Mouse (Mus musculus) urinary bladder, postnatal 10 days (tissue): ENCODE data around the gene Adam23.

ENCODE experiments used
- DNase-seq: peaks from one replicate; pipeline ENCODE4 v3.0.0; 2022; ENCODE audit warnings: low spot score

The Adam23 gene

DNA sequence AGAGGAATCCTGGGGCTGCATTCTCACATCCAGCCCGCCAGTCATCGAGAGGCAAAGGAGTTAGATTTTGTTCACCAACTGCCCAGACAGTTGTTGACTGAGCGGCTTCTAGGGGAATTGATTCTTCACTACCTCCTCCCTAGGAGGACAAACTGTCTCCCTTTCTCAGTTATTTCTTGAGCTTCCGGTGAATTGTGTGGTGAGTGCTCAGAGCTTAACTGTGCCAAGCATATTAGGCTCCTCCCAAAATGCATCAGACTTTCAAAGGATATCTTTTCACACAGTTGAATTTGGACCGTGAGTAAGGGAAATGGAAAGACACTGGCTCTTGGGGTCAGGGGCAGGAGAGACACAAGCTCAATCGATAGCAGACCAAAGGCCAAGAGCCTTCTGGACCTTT is 39.0 kb downstream of the Adam23 start:
- no peak for DNase-seq

DNA sequence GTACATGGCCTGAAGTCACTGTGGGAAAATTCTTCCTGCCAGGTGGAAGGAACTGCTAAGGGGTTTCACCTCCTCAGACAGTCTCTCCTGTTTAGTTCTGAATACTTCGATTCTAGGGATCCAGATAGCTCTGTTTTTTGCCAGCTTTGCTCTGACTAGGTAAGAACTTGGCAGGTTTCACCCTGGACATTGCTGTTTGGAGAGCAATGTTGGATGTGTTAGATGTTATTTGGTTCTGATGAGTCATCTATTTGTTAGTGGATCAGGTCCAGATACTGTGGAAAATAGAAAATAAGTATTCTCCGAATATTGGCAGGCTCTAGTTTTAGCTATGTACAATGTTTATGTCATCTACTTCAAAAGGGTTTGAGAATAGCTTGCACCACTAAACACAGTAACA is 41.0 kb downstream of the Adam23 start:
- no peak for DNase-seq

DNA sequence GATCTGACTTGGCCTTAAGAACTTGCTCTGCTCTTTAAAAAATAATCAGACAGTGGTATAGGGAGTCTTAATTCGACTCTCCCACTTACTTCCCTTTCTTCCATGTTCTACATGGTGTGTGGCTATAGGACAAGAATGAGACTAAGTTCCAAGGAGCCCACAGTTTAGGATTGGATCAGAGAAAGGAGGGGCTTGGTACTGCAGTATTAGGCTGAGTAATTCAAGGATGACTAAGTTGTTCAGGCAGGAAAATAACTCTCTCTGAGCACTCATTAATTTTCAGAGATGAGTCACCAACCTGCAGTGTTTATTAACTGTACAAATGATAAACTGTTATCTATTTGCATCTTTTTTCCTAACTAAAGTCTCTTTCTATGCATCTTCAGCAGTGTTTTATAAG is 45.3 kb downstream of the Adam23 start:
- DNase-seq = no peak

DNA sequence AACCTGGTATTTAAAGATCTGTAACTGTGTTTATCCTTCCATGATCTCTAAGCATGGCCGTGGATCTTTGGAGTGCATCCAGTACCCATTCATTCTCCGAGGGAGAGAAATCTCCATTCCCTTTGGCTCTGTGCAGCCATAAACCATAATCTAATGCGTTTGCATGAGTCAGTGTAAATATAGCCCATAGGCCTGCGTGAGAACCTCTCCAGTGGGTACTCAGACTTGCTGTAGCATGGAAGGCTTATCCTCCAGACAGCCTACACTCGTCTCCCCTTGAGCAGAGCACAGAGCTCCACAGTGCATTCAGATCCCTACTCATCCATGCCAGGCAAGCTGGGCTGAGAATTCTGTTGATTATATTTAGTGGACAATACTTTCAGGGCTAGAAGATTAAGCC is 47.6 kb downstream of the Adam23 start:
- DNase-seq = no peak

DNA sequence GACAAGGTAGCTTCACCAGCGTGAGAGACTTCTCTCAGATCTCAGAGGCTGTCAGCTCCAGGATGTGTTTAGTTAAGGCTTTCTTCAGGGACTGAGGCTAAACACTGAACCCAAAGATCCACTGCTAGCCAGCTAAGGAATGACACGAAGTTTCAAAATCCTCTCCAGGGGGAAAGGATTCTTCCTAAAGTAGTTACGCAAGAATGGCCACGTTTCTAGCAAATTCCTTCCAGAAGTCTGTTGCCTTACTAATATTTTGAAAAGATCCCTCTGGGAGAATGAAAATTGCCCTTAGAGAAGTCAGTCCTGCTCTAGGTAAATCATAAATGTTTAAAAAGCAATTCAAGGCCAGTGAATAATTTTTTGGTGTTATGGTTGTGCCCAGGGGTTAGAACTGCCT is 61.7 kb downstream of the Adam23 start:
- DNase-seq = no peak

DNA sequence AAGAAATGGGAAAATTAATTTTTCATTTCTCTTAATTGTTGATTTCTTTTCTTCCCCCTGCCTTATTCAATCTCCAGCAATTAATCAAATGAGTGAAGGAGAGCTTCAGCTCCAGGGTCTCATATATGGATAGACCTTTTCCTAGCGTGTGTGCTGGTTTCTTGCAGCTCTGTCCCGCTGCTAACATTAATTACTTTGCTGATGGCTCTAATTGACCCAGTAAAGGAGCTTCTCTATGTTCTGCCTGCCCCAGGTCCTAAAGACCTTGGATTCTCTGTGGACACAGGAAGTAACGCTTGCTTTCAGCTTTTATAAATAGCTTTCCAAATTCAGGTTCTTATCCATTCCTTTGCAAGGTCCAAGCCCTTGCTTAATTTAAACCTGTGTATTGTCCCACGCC is 63.1 kb downstream of the Adam23 start:
- no peak for DNase-seq

DNA sequence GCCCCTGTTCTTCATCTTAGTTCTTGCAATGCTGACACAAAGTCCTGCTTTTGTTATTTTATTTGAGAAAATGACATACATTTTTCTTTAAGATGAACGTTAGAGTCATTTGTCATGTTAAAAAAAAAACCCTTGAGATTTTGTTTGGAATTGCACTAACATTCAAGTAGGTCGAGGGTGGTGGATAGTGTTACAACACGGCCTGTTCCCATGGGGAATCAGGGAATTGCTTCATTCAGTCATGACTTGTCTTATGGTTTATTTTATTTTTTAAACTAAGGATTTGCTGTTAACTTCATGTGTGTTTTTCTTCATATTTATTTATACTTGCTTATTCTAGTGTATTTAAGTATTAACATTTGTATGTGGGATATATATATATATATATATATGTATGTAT is 65.7 kb downstream of the Adam23 start:
- no peak for DNase-seq

DNA sequence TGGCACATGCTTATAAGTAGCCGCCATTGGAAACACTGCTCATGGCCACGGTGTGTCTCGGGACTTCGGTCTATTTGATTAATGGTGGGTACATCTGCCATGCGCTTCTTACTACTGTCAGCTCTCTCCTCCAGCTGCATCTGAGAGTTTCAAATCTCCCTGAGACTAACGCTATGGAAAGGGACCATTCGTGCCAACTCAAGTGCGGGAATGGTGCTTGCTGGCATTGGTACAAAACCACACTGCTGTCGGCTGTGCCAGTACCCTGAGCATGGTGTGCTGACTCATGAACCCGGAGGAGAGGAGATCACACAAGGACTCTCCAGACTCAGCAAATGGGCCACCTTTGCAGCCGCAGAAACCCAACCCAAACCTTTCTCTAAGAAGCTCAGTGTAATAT is 72.1 kb downstream of the Adam23 start:
- no peak for DNase-seq

DNA sequence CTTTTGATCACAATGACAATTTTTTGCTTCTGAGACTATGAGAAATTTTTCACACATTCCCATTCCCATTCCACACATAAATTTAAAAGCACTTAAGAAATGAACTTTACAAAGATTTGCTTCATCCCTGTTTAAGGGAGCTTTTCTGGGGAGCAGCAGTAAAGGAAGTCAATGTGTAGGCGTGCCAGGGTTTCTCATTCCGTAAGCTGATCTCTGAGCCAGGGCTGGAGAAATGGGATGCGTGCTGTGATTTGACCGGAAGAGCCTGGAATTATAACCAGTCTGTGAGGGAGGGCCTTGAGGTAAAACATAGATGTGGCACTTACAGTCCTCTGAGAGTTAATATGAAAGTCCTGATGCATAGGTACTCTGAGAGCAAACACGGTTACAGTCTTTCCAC is 73.1 kb downstream of the Adam23 start:
- DNase-seq = no peak

DNA sequence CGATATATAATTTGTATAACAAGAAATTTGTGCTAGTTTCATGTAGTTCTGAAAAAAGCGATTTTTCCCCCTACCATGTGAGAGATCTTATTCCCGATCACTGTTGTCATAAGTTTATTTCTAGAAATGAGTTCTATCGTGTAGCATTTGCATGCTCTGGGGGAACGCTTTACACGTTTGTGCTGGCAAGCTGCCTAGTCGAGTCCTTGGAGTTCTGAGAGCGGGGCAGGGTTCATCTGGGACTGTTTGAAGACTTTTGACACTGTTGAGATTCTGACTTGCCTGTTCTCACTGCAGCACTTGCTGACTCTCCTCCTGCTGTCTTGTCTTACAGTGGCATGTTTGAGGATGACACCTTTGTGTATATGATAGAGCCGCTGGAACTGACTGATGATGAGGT is 84.2 kb downstream of the Adam23 start:
- no peak for DNase-seq

DNA sequence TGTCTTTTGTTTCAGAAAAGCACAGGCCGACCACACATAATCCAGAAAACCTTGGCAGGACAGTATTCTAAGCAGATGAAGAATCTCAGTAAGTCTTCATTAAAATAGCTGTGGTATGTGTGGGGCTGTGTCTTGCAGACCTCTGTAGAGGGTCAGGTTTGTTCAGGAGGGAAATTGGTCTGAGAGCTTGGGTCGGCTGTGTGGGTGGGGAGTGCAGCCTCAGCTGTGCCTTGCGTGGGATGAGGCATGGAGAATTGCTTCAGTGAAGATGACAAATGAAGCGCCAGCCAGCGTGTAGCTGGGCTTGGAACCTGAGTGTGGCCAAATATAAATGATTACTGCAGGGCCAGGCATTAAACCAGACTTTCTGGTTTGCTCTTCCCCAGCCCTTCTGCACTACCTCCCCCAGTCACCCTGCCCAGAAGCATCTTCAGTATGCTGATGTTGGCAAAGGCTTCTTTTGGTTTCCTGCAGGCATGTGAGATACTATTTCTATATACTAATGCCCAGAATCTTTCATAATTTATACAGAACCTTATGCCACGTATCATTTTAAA is 88.7 kb downstream of the Adam23 start:
- no peak for DNase-seq

DNA sequence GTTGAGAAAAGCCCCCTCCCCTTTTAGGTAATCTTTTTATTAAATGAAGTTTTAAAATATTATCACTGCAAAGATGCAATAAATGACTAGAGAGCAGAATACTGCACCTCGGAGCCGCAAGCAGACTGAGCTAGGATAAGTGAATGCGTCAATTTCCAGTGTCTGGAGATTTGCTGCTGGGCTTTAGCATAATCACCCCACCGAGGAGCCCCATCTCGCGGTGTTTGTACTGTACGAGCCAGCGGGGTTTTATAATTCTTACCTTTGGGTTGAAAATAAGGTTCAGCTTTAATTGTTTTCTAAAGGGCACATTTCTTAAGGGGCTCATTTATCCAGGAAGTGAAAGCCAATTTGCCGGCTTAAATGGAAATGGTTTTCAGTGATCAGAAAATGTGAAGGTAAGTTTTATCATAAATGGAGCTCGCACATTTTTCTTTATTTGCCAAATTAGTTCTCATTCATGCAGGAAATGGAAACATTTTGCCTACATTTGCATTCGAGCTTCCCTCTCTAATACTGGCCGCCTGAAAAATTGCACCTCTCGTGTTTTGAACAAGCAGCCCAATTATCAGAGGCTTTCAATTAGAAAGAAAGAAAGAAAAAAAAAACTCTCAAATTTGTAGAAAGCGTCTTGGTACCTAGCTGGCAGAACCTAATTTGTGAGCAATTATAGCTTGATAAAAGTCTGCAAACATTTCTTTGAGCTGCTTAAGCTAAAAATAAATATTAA is 94.4 kb downstream of the Adam23 start:
- DNase-seq = no peak

DNA sequence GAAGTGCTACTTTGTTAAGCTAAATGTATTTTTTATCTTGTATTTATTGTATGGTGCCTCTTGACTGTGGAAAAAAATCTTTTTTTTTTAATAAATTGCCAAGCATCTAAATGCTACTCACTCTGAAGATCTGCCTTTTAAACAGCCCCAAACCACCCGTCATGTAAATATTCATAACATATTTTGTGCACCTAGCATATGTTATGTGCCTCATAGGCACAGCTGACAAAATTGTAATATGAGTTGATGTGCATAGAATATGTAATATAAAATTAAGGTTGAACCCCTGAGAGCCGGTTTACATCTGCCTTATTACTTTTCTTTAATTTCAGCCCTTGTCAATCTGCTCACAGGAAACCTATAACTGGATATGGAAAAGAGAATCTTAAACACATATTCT is 98.4 kb downstream of the Adam23 start:
- no peak for DNase-seq

DNA sequence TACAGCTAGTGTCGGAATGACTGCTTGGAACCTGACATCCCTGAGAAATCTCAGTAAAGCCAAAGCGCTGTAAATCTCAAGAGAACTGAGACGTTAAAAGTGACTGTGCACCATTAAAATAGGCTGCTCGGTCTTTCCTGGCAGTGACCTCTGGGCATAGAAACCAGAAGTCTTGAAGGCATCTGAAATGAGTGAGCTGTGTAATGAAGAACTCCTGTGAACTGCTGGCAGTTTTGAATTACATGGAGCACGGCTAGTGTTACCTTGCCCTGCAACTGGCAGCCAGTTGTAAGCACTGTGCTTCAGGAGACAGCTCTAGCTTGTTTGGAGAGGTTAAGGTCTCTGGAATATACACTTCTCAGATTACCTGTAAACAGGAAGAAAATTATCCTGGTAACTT is 107.3 kb downstream of the Adam23 start:
- DNase-seq = no peak

DNA sequence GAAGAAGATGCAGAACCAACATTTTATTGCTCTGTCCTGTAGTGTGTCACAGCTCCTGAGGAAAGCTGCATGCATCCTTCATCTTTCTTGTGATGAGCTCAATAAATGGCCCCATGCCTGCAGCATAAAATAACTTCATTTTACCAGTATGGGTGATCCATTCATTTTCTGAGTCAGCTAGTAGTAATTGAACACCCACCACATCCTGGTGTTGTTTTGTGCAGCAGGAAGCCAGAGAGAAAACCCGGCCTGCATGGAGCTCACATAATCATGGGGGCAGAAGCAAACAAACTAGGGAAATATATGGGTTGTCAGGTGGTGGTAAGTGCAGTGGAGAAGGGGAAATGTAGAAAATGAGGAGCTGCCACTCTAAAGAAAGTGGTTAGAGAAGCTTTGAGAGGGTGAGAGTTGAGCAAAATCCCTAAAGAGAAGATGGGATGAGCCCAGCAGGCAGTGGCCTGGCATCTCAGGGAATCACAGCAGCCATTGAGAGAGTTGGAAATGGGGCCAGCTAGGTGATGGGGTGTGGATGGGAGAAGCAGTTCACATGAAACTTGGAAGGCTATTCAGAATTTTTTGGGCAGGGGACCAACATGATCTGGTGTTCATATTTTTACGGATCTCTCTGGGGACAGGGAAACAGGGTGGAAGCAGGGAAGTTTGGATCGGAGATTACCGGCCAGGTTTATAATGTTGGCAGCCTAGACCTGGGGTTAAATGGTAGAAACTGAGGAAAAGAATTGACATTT is 116.3 kb downstream of the Adam23 start:
- no peak for DNase-seq

DNA sequence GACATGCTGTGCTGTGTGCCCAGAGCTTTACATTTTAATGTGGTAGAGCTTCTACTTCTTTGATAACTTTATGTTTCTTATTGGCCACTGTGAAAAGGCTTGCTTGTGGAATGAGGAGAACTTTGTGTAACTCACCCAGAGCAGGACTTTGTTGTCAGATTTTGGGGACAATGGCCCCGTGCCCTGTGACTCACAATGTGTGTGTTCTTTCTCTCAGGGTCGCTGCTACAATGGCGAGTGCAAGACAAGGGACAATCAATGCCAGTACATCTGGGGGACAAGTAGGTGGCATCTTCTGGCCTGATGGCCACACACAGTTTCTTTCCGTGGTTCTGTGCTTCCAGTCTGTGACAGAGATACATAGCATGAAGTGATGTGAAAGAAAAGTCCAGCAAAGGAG is 118.2 kb downstream of the Adam23 start:
- DNase-seq = no peak

DNA sequence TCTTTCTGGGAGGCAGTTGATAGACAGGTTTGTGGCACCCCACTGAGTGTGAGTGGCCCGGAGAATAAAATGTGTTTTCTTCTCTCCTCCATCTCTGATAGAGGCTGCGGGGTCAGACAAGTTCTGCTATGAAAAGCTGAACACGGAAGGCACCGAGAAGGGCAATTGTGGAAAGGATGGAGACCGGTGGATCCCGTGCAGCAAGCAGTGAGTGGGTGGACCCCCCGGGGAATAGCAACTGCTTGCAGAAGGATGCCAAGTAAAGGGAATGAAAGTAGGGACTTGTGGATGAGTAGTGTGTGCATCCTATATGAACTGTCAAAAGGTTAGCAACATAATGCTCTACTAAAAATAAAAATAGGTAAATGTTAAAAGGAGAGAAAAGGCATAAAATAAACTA is 120.8 kb downstream of the Adam23 start:
- DNase-seq = no peak

DNA sequence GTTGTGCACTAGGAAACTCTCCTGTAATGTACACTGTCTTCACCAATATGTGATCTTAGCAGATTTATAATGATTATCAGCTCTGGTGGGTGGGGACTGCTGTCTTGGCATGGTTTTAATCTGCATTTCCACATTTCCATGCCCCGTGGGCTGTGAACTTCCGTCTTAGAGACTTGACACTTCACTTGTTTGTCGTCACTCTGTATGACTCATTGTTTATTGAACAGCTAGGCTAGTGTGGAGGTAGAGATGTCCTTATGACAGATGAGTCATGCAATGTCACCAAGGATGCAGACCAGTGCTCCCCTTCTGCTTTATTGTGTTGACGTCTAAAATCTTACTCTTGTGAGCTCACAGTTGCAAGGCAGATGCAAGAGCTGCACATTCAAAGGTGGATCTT is 121.3 kb downstream of the Adam23 start:
- DNase-seq = no peak

DNA sequence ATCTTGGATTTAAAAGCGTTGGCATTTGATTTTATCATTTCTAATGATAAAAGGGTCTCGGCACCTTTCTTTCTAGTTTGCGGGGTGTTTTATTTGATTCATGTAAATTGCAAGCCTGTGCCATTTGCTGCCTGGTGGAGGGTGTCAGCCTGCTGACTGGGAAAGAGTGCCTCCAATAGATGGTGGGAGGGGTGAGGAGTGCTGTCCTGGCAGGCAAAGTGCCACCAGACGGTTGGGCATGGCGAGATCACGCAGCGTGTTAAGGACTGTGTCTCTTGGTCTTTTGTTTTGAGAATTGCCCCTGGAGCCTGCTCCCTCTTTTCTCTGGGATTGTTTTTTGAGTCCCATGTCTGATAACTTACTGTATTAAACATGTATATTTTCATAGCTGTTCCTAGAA is 126.5 kb downstream of the Adam23 start:
- no peak for DNase-seq

DNA sequence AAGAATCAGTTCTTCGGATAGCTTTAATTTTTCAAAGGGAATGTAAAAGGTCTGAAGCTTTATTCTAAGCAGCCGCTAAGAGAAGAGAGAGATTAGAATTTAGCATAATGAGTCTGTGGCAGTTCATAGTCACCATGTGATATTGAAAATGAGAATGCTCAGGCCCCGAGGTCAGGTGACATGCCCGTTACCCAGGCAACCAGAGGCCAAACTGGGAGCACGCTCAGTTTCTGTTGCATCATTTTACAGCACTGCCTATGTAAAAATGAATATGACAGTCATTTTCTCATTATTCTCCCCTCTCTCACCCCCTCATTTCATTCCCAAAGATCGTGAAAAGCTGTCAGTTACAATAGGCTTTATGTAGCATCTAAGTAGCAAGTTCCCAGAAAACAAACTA is 127.7 kb downstream of the Adam23 start:
- no peak for DNase-seq

DNA sequence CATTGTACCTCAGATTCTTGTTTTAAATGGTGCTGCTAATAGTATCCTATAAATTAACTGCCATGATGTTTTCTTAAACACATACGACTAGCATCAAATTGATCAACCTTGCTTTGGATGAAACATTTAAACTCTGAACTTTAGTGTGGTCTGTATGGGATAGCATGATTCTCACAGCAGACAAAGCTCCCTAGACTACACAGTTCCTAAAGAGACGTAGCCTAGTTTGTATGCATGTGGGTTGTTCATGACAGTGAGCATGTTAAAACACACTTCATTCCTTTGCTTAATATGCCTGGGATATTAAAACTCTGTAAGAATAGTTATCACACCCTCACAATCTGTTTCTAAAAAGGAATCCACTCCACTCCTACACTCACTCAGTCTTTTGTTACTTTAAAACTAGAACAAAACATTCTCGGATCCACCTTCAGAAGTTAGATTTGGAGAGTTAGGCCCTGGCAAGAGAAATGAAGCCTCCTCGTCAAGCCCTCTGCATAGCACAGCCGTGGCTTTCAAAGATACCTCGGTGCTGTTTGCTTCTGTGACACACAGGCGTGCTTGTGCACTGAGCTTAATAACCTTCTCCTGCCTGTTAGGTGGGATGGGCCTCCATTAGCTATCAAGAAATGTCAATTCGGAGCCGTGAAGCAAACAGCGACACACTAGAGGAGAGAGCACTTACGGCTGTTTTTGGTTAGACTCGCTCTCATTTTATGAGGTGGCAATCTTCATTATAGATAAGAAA is 128.3 kb downstream of the Adam23 start:
- no peak for DNase-seq

DNA sequence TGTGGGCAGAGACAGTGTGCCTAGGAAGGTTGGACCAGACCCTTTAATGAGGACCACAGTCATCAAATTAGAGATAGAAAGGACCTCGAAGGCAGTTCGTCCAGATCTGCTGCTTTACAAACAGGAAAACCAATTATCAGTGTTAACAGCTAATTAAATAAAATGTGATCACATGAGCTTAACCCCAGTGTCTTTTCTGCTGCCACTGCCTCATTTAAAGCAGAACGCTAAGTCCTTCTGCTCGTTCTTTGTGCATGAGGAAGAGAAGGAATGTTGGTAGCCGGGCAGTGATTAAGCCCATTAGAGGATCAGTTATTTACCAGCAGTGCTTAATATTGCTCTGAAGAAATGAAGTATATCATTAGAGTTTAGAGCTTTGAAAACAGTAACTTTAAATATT is 131.1 kb downstream of the Adam23 start:
- DNase-seq = no peak

DNA sequence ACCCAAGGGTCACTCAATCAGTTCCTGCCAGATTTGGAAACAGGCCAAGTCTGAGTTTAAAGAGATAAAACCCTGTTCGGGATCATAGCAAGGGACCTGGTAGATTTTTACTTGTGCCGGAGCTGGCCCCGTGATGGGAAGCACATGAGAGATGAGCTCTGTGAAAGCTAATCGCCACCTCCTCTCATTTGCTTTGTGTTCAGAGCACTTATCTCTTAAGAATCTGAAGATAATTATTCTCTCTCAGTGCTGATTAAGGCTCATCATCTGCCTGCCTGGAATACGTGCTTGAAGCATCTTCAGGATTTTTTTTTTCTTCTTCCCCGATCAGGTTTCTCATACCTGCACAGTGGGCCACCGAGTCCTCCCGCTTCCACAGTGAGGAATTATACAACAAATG is 133.5 kb downstream of the Adam23 start:
- no peak for DNase-seq
